9 mouse cellular contexts compared by ENCODE assay signal in genomic region chr12:45467058-45467457, GRCm38 (mm10).
DNase-seq lines count a peak whose midpoint lies in the region; ATAC-seq lines count a peak whose summit lies in the region.
"Had no signal": no experiment of that assay in that cellular context is flagged by ENCODE, and none has a peak within 500 bp of the region (broad histone marks: within the 10 kb centered on the region; RNA-seq: fewer than 3 reads in every experiment).

No protein-coding gene starts in this region.

- H3K36me3 ChIP-seq in forebrain, embryonic 13.5 days (ENCODE audit: poor library complexity, severe bottlenecking): no peaks in the 10 kb centered on the region
- no peaks in the 10 kb centered on the region for H3K36me3 ChIP-seq in forebrain, embryonic 11.5 days (ENCODE audit: control insufficient read depth, insufficient read depth, low read length)
- H3K36me3 ChIP-seq: limb, embryonic 15.5 days had no signal

- no peak for DNase-seq in forebrain, embryonic 11.5 days (ENCODE audit: low spot score)
- peak; percentile 29 for DNase-seq in ES-CJ7 (ENCODE audit: low read depth, low spot score)
- DNase-seq in frontal cortex, postnatal 10 days (ENCODE audit: low spot score in 2 of 2): peak; percentile 21 to 37
- DNase-seq in left cerebral cortex, adult 8-10 months (ENCODE audit: low spot score in 2 of 2): peak; percentile 8 to 70
- peak; percentile 62 for DNase-seq in right cerebral cortex, postnatal 25 days
- no peak for DNase-seq in urinary bladder, adult 2 months (ENCODE audit: low spot score)

- no peak overlapping the region for H3K4me3 ChIP-seq in forebrain, embryonic 13.5 days
- no peak overlapping the region for H3K4me3 ChIP-seq in forebrain, embryonic 11.5 days (ENCODE audit: low read depth, low read length)
- H3K4me3 ChIP-seq: limb, embryonic 15.5 days had no signal

- H3K9ac ChIP-seq in forebrain, embryonic 13.5 days: no peak overlapping the region
- H3K9ac ChIP-seq in forebrain, embryonic 11.5 days (ENCODE audit: low read length): no peak overlapping the region
- H3K9ac ChIP-seq: limb, embryonic 15.5 days had no signal

- no peaks in the 10 kb centered on the region for H3K27me3 ChIP-seq in forebrain, embryonic 13.5 days
- no peaks in the 10 kb centered on the region for H3K27me3 ChIP-seq in forebrain, embryonic 11.5 days (ENCODE audit: control insufficient read depth, insufficient read depth, low read length)
- H3K27me3 ChIP-seq: limb, embryonic 15.5 days had no signal

- H3K4me1 ChIP-seq in forebrain, embryonic 13.5 days: no peaks in the 10 kb centered on the region
- H3K4me1 ChIP-seq in forebrain, embryonic 11.5 days (replicated peaks; ENCODE audit: control insufficient read depth, insufficient read depth, low read length): no peaks in the 10 kb centered on the region

- WGBS in forebrain, embryonic 13.5 days: 47% methylated on average over 2 of the region's 2 CpGs
- WGBS in forebrain, embryonic 11.5 days: 51% methylated on average over 2 of the region's 2 CpGs

- H3K4me2 ChIP-seq in forebrain, embryonic 13.5 days: no peak overlapping the region
- H3K4me2 ChIP-seq in forebrain, embryonic 11.5 days (ENCODE audit: low read depth, low read length, severe bottlenecking): no peak overlapping the region
- H3K4me2 ChIP-seq: limb, embryonic 15.5 days had no signal

- no peaks in the 10 kb centered on the region for H3K9me3 ChIP-seq in forebrain, embryonic 13.5 days (replicated peaks)
- no peaks in the 10 kb centered on the region for H3K9me3 ChIP-seq in forebrain, embryonic 11.5 days (ENCODE audit: control insufficient read depth, low read length)
- H3K9me3 ChIP-seq: limb, embryonic 15.5 days had no signal

- peak overlapping the region; percentile 22; the same call in 1 of the 2 replicates for H3K27ac ChIP-seq in forebrain, embryonic 13.5 days
- no peak overlapping the region for H3K27ac ChIP-seq in forebrain, embryonic 11.5 days (ENCODE audit: low read depth, low read length)
- H3K27ac ChIP-seq: limb, embryonic 15.5 days had no signal

- peak; percentile 69 for ATAC-seq in forebrain, embryonic 13.5 days
- no peak for ATAC-seq in forebrain, embryonic 11.5 days (replicated peaks; ENCODE audit: low FRiP score)
- no peak for ATAC-seq in inflammation-experienced regulatory T-cells, adult 6 months

Comparison
In these comparisons a context has a peak if more than half of its experiments do, and no peak if none do; other contexts are left out.
1. DNase-seq: peak in ES-CJ7 (single experiment), frontal cortex, postnatal 10 days (2 of 2), left cerebral cortex, adult 8-10 months (2 of 2) and right cerebral cortex, postnatal 25 days (single experiment); none in forebrain, embryonic 11.5 days (single experiment) and urinary bladder, adult 2 months (single experiment).